In genomic region chr13:119341833-119342232, GRCm38 (mm10) we compare ENCODE assay signal across 8 mouse cellular contexts.
DNase-seq lines count a peak whose midpoint lies in the region; ATAC-seq lines count a peak whose summit lies in the region.

No protein-coding gene starts in this region.

- H3K27ac ChIP-seq in forebrain, embryonic 10.5 days: no peak overlapping the region
- no peak overlapping the region for H3K27ac ChIP-seq in forebrain, embryonic 13.5 days

- H3K36me3 ChIP-seq in forebrain, embryonic 10.5 days (replicated peaks): peaks cover 14% of the 10 kb centered on the region
- peaks cover 15% of the 10 kb centered on the region for H3K36me3 ChIP-seq in forebrain, embryonic 13.5 days (ENCODE audit: poor library complexity, severe bottlenecking)

- H3K4me1 ChIP-seq in forebrain, embryonic 10.5 days: no peaks in the 10 kb centered on the region
- H3K4me1 ChIP-seq in forebrain, embryonic 13.5 days: no peaks in the 10 kb centered on the region

- no peak for ATAC-seq in forebrain, embryonic 13.5 days
- peak; percentile 97 for ATAC-seq in common myeloid progenitor, adult 5-6 weeks (replicated peaks; ENCODE audit: low read depth, poor library complexity, severe bottlenecking)

- WGBS in forebrain, embryonic 10.5 days: 34% methylated on average over 2 of the region's 2 CpGs
- 41% methylated on average over 2 of the region's 2 CpGs for WGBS in forebrain, embryonic 13.5 days

- no peak overlapping the region for H3K9ac ChIP-seq in forebrain, embryonic 13.5 days

- DNase-seq in forebrain, embryonic 10.5 days (ENCODE audit: extremely low spot score, low spot score): peak; percentile 52
- peak; percentile 29 to 31 for DNase-seq in right cerebral cortex, adult 2 months (ENCODE audit: low spot score in 2 of 2)
- no peak for DNase-seq in right cerebral cortex, postnatal 36 days (ENCODE audit: low spot score in 2 of 2)
- DNase-seq in kidney, adult 9 months: peak; percentile 58
- peak; percentile 51 for DNase-seq in lung, postnatal 36 days
- DNase-seq in thymus, postnatal 4 days: peak; percentile 72

- H3K9me3 ChIP-seq in forebrain, embryonic 10.5 days: no peaks in the 10 kb centered on the region
- no peaks in the 10 kb centered on the region for H3K9me3 ChIP-seq in forebrain, embryonic 13.5 days (replicated peaks)

- no peak overlapping the region for H3K4me2 ChIP-seq in forebrain, embryonic 13.5 days

- no peak overlapping the region for H3K4me3 ChIP-seq in forebrain, embryonic 10.5 days
- no peak overlapping the region for H3K4me3 ChIP-seq in forebrain, embryonic 13.5 days

- H3K27me3 ChIP-seq in forebrain, embryonic 10.5 days (ENCODE audit: poor library complexity, severe bottlenecking): no peaks in the 10 kb centered on the region
- H3K27me3 ChIP-seq in forebrain, embryonic 13.5 days: no peaks in the 10 kb centered on the region

Comparison
In these comparisons a context has a peak if more than half of its experiments do, and no peak if none do; other contexts are left out.
1. DNase-seq: peak in forebrain, embryonic 10.5 days (single experiment), right cerebral cortex, adult 2 months (2 of 2), kidney, adult 9 months (single experiment), lung, postnatal 36 days (single experiment) and thymus, postnatal 4 days (single experiment); none in right cerebral cortex, postnatal 36 days (0 of 2).